Mouse (Mus musculus) thymus, adult 18-20 months (tissue): ENCODE data around the gene Ndufa6.
A peak's percentile ranks its signal among the peaks of the same experiment; 100 is the strongest.
"Not testable (repeated sequence)": the region's sequence is repeated elsewhere in the genome, so short reads cannot be mapped to it uniquely, and the experiment has no call there.

Experiments used
- DNase-seq, 2 experiments: peaks; one replicate each; pipeline ENCODE4 v3.0.0; 2022; ENCODE audit warnings: mixed read lengths in 2 of 2

Gene Ndufa6

GRCm38 (mm10) chr15:82364561-82364960 is 10.4 kb upstream of the Ndufa6 start:
- DNase-seq, result peak in 1 of 2 experiments; percentile 1

DNA sequence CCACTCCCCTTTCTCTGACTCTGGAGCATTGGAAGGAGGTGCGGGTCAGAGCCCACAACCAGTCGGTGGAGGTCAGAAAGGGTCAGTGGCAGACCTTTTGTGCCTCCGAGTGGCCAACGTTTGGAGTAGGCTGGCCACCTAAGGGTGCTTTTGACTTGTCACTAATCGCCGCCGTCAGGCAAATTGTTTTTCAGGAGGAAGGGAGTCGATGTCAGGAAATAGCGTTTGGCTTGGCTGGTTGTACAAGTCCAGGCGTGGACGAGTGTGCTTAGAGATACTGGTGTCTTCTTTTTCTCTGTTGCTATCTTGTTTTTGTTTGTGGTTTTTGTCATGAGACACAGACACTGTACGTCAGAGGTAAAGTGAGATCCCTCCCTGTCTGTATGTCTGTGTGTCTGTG is 9.7 kb upstream of the Ndufa6 start:
- not testable (repeated sequence) for DNase-seq

- peak in 1 of 2 experiments; percentile 1 for DNase-seq
Observed at GRCm38 (mm10) chr15:82362234-82362633, 8.1 kb upstream of the Ndufa6 start.

- DNase-seq, result peak in 1 of 2 experiments; percentile 18
Observed at GRCm38 (mm10) chr15:82361459-82362018, 7.4 kb upstream of the Ndufa6 start.

- DNase-seq, result no peak
Observed at GRCm38 (mm10) chr15:82358431-82359260, 4.5 kb upstream of the Ndufa6 start.

GRCm38 (mm10) chr15:82353745-82354113 is 393 bp downstream of the Ndufa6 start:
- no peak for DNase-seq

GRCm38 (mm10) chr15:82353078-82353744 is 911 bp downstream of the Ndufa6 start:
- peak in 1 of 2 experiments; percentile 16 for DNase-seq

- no peak for DNase-seq
Observed at GRCm38 (mm10) chr15:82351480-82351879, 2.6 kb downstream of the Ndufa6 start.

- DNase-seq, result no peak
Observed at GRCm38 (mm10) chr15:82350349-82350748, 3.8 kb downstream of the Ndufa6 start.

GRCm38 (mm10) chr15:82348999-82349341 is 5.2 kb downstream of the Ndufa6 start:
- no peak for DNase-seq

DNA sequence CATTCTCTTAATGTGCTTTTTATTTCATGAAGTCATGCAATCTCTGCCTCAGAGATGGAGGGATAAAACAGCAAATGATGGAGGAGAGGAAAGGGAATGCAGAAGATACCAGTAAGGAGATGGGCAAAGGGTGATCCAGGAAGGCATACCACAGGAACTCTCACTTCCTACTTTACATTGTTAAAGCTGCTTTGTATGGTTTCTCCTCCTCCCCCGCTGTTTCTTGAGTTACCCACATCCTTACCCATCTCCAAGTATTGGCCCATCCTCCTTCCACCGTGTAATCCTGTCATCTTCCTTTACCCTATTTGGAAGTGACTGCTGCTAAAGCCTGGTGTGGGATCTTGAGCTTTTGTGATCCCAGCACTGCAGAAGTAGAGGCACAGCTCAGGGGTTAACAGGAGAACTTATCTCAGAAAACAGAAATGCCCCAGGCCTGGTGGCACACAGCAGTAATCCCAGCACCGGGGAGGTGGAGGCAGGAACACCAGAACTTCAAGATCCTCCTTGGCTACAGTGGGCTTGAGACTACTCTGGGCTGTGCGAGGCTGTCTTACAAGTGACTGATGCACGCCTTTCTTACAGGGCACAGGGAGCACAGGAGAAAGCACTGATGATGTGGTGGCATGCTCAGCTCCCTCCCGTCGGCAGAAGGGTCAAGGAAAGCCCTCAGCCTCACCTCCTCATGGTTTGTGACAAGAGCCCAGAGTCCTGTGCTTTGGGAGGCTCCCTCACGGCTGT is 5.7 kb downstream of the Ndufa6 start:
- no peak for DNase-seq

DNA sequence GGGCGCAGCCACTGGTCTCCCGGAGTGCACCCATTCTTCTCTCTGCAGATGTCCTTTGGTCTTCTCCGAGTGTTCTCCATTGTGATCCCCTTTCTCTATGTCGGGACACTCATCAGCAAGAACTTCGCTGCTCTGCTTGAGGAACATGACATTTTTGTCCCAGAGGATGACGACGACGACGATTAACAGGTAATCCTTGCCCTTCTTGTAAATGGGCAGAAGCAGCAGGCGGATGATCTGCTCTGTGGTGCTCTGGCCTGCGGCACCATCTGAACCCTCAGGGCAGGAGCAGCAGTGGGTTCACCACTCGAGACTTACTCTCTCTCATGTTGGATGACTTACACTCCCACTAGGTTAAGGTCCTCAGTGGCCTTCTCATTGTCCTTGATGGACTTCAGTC is 6.3 kb downstream of the Ndufa6 start:
- no peak for DNase-seq

DNA sequence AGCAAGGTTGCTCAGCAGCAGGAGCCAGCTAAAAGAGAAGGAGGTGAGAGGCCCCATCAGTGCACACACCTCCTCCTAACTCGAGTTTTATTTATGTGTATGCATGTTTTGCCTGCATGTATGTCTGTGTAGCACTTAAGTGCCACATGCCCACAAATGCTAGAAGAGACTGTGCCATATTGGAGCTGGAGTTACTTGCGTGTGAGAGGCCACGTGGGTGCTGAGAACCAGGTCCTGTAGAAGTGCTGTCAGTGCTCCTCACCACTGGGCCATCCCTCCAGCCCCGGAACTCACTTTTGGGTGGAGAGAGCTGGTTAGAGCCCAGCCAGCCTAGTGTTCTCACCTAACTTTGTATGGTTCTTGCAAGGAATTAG is 6.8 kb downstream of the Ndufa6 start:
- DNase-seq, result no peak

- no peak for DNase-seq
Observed at GRCm38 (mm10) chr15:82346580-82347302, 7.4 kb downstream of the Ndufa6 start.

GRCm38 (mm10) chr15:82345820-82346470 is 8.2 kb downstream of the Ndufa6 start:
- peak; percentile 96 to 98 for DNase-seq

- DNase-seq, result no peak
Observed at GRCm38 (mm10) chr15:82344971-82345370, 9.2 kb downstream of the Ndufa6 start.

- DNase-seq, result no peak
Observed at GRCm38 (mm10) chr15:82343368-82344287, 10.5 kb downstream of the Ndufa6 start.

DNA sequence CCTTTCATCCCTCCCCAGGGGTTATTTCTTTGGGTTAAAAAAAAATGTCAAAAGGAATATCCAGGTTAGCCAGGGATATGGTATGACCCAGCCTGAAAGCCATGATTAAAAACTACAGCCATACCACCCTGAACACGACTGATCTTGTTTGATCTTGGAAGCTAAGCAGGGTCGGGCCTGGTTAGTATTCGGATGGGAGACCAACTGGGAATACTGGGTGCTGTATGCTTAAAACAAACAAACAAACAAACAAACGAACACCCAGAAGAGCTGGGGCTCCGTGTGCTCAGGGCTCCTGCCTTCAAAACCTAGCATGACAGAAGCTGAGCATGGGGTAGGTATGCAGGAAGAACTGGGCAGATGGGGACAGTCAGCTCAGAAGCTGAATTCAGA is 11.6 kb downstream of the Ndufa6 start:
- no peak for DNase-seq

DNA sequence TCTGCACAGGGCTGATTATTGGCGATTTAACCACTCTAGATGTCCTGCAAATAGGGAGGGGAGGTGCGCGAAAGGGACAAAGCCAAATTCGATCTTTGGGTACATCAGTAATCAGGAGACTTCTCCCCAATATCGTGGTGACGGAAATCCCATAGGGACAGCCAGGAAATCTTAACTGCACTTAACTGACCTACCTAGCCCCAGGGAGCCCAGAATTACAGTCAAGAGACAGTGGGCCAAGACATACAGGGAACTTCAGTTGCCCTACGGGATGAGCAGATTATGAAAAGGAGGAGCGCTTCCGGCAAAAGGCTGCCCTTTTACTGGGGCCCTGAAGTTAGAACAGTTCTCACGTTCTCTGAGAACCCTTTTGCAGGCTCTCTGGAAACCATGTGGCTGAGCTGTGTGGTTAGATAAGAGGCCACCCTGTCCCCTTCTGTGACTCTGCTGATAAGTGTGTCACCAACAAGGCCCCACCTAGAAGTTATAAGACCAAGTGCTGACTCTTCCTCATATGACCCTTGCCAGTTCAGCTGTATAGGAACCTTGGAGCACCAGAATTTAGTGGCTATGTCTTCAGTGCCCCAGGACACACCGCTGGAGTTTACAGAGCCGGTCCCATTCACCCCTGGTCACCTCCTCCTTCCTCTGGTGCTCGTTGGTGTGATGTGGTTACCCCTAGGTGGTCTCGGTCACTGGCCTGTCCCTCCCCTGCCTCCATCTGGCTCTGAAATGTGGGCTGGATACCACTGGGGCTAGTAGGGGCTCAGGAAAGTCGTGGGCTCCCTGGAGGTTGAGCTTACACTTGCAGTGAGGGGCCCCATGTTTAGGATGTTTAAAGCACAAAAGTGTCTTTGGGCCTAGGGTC is 12.2 kb downstream of the Ndufa6 start:
- no peak for DNase-seq

GRCm38 (mm10) chr15:82341036-82341501 is 13.1 kb downstream of the Ndufa6 start:
- DNase-seq, result no peak
